Mouse (Mus musculus) embryo, embryonic 11 days (tissue): ENCODE results near the gene 4933427I04Rik.

Source experiments
- DNase-seq: peaks from one replicate; pipeline ENCODE4 v3.0.0-alpha.2; 2015

4933427I04Rik gene

DNA sequence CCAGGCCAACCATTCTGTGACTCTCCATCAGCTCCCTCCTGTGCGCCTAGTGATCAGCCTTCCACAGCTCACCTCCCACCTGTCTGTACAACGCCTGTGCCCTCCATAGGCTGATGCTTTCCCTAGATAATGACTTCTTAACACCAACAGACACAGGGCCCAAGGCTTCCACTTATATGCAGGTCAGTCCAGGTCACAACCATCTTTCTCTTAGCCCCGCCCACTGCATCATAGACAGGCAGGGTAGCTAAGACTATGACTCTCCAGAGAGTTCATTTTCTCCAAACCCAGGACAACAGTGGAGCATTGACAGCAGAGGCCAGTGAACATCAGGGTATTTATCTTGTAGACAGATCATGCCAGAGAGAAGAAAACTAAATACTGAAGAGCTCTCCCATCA lies at the start of gene 4933427I04Rik:
4933427I04Rik (plus strand) TSS at position 301 of the 400 bp plus-strand sequence.
- no peak for DNase-seq

DNA sequence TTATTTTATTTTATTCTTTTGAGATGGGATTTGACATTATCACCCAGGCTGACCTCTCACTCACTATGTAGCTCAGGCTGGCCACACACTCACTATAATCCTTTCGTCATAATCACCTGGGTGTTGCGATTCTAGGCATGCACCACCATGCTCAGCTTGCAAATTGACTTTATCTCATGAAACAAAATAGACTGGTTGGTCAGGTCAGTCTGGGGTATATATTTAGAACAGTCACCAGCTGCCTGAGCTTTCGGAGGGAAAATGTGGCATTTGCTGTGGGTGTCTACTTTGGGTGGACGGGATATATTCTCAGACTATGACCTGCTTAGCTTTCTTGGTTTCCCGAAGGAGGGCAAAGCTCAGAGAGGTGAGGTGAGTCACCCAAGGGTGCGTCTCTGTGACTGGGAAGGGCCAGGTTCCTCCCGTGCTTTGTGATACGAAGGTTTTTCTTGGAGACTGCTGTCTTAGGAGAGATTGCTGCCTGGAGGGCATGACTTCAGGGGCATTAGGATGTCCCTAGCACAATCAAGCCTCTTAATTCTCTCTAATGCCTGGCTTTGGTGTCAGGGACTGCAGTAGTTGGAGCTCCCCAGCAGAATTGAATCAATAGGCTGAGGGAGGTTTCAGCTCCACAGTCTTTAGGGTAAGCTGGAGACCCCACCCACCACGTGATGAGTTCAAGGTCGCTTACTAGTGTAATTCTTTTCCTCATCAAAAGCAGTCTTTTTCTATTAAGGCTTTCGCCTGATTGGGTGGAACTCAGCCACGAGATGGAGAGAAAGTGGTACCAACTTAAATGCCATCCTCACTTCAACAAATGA lies 48.8 kb upstream of the 4933427I04Rik start:
- DNase-seq: no peak

DNA sequence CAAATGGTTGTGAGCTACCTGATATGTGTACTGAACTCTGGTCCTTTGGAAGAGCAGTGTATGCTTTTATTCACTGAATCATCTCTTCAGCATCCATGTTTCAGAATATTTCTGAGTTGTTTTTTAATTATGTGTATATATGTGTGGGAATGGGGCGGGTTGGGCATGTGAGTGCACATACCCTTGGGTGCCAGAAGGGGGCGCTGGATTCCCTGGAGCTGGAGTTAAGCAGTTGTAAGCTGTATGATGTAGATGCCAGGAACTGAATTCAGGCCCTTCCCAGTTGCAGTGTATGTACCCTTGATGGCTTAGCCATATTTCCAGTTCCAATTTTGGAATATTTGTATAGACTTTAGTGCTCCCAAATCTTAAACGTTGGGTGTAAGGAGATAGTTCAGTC lies 47.0 kb upstream of the 4933427I04Rik start:
- no peak for DNase-seq

DNA sequence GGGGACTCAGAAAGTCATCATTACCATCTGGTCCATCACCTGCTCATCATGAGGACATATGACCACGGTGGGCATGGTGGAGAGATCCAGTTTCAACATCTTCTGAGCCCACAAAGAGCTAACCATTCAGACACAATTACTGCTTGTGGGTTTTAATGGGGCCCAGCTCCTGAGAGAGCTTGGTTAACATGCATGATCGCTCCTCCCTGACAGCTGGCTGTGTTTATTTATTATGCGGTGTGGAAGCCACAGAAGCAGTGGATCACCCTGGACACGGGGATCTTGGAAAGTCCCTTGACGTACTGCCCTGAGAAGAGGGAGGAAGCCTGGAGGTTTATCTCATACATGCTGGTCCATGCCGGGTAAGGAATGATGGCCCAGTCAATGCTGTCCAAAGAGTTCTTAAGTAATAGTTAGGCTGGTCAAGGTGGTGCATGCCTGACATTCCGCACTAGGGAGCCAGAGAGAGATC lies 45.4 kb upstream of the 4933427I04Rik start:
- DNase-seq: no peak

DNA sequence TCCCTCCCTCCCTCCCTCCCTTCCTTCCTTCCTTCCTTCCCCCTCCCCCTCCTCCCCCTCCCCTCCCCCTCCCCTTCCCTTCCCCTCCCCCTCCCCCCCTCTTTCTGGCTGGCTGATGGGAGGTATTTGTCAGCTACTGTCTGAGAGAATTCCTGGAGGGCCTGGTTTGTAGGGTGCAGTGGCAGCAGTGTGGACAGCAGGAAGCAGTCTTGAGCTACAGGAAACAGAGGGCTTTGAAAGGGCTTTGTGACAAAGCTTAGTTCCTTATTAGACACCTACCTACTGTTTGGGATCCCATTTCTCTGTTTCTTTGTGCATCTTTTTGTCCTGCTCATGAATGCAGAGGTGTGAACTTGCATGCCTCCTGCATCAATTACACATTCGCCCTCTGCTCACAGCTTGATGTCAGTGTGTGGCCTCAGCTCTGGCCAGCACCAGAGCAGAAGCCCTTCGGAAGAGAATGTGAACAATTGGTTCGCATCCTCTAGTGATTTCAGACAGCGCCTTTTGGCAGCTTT lies 40.3 kb upstream of the 4933427I04Rik start:
- peak; percentile 47 for DNase-seq

DNA sequence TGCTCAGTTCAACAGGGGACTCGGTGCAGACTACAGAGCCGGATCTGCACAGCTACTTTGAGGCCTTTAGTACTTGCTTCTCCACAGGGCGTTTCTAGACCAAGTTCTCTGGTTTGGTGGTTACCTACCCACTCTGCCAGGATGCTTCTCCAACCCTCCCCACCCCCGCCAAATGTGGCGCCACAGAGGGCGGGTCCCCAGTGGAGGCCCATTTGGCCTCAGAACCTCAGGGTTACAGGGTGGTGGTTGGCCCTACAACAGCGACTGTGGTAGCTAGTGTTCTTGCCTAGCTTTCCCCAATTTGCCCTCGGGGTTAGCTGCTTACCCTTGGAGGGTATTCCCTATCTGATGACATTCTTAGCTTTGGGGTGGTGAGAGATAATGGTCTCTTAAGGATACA lies 17.4 kb upstream of the 4933427I04Rik start:
- no peak for DNase-seq

DNA sequence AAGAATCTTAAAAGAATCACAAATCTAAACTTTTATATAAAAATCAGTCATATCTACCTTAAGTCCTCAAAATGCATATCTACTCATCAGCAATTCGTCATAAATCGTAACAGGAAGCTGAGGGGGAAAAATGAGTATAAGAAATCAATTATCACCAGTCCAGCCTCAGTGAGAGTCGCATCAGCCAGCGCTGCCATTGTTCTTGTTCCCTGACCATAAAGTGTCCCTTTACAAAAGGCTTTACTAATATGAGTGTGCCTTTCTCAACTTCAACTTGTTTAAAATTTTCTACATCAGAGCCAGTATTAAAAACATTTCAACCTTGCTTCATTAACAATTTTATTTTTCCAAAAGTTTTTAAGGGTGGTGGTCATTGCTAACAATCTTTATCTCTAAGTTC lies 2.6 kb upstream of the 4933427I04Rik start:
- no peak for DNase-seq

DNA sequence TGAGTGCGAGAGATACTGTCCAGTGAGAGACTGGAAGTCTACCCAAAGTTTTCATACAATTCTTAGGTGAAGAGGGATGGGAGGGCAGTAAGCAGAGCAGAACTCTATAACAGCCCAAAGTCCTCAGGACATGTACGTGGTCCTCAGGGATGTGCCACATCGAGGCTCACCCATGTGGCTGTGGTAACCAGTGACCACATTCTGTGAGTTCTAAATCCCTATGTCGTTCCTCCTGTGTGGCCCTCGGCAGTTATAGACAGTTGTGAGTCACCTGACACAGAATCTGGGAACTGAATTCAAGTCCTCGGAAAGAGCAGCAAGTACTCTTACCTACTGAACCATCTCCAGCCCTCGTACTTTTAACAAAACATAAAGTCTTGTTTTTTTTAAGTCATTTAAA lies 1.4 kb upstream of the 4933427I04Rik start:
- no peak for DNase-seq

DNA sequence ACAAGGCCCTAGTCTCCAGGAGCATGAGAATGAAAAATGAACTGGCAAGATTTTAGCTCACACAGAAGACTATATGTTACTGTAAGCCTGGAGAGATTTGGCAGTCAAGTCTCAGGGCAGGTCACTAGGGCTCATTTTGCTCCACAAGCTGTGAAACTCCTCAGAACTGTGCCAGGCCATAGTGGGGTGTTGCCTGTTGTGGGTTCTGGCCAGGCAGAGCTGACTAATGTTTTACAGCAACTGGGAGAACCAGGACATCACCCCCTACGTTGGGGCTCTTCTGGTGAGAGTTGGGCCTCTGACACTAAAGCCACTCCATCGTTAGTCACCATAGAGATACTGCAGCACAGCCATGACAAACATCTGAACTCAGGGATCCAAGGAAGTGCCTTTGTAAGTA lies 324 bp downstream of the 4933427I04Rik start:
- DNase-seq: no peak

DNA sequence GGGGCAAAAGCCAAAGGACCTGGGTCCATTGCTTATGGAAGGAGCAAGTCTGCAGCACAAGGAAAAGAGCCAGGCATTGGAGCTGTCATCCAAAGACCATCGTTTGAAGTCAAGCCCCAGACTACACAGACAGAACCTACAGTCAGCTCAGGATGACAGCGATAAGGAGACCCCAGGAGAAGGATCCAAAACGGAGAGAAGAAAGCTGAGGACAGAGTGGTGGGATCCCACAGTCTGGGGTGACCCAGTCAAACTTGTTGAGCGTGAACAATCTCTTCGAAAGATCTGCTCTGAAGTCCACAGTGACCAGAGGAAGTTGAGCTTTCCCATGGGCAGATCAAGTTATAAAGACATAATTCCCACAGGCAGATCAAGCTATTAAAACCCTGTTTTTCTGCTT lies 1.1 kb downstream of the 4933427I04Rik start:
- no peak for DNase-seq

DNA sequence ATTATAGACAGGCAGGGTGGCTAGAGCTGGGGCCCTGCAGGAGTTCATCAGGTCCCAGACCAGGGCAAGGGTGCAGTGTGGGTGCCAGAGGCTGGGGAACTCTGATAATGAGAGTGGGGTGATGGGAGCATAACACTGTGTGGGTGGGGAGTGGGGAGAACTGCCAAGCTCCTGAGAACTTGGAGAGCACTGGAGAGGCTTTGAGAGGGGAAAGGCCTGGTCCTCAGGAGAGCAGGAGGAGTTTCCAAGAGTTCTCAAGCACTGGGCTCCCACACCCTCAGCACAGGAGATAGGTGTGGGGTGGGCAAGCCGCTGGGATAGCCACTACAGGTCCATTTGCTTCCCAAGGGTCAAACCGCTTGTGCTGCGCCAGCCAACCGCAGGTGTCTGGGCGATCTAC lies 34.2 kb downstream of the 4933427I04Rik start:
- no peak for DNase-seq

DNA sequence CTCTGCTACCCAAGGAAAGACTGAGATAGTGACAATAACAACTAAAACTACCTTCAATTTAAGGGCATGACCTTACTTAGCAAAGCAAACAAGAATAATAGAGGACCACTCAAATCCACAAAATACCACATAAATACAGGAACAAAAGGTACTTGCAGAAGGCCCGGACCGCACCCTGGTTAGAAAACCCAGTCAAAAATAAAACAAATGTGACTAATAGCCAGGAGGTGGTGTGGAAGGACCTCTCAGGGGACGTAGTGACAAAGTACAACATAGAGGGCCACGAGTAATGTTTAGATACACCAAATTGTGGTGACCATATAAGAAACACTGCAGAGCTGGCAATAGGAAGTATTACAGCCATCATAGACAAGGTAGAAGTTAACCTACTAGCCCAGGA lies 34.8 kb downstream of the 4933427I04Rik start:
- DNase-seq: no peak

DNA sequence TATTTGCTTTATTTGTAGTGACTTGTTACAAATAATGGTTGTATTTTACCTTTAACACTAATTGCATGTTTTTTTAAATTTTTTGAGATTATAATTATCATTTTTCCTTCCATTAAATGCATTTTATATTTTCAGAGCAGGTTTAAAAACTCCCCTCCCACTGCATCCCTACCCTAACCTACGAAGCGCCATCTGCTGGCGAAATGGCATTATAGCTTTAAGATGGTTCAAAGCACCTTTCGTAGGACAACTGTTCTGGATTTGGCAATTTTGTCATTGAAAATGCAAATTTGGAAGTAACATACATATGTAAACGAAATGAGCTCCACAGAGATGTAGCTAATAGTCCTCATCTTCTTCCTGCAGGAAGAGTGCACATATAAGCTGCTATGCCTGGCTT lies 39.2 kb downstream of the 4933427I04Rik start:
- DNase-seq: peak; percentile 74

DNA sequence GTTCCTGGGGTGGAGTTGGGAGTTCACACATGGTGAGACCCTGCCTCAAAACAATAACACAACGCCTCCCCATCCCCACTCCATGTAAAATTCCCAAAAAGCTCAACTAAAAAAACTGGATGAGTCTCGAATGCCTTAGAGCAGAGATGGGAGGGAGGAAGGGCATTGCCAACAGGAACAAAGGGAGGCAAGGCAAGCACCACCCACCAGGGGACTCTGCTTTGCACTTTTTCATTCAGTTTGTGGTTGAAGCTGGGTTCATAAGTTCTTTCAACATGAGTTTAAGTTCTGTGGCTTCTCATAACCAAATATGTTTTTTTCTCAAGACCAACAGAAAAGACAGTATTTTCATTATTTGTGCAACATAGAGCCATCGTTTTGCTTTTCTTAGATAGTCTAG lies 44.0 kb downstream of the 4933427I04Rik start:
- no peak for DNase-seq

DNA sequence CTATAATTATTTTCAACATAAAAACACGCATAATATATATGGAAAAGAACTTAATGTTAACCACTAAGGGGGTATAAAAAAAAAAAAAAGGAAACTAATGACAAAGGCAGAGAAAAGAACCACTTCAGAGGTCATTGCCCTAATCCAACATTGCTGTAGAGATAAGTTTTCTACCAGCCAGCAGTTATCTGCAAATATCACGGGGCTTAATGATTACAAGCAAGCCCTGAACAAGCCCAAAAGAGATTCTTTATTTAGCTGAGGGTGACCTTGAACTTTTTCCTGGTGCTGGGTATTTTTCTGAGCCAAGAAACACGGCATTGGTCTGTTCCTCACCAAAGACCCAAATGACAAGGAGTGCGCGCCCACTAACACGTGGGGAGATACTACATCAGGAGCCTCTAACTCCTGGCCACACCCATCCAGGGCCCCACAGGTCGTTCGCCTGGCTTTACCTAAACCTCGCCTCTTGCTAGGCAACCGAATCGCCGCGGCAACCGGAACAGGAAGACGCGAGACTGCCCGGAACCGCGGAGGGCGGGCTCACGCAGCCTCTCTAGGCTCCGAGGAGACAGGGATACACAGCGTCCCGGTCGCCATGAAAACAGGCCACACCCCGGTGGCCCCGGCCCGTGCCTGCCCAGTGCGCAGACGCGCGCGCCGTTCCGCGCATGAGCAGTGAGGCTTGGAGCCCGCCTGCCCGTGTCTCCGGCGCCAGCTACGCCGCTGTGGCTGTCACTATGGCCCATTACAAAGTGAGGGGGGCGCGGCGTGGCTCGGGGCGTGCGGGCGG lies 45.0 kb downstream of the 4933427I04Rik start, which contains the start of gene Mycbp:
Mycbp (plus strand) TSS at position 500 of the 793 bp plus-strand sequence.
- DNase-seq: peak; percentile 98

DNA sequence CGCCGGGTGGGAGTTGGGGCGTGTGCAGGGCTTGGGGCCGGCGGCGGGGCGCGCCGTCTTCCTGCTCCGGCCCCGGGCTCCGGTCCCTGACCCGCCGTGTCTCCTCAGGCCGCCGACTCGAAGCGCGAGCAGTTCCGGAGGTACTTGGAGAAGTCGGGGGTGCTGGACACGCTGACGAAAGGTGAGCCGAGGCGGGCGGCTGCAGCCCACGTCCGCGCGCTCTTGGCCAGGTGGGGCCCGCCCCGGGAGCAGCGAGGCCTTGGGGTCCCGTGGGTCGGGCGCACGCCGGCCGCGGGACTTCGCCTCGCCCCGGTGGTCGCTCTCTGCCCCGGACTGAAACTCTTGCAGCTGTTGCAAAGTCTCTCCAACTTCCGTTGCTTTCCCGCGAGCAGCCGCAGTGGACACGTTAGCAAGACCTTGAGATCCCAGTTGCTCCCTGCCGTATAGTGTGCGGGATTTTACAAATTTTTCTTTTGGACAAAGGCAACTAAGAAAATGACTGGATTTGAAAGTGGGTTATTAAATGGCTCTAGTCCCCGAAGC lies 45.7 kb downstream of the 4933427I04Rik start:
- peak; percentile 60 for DNase-seq

DNA sequence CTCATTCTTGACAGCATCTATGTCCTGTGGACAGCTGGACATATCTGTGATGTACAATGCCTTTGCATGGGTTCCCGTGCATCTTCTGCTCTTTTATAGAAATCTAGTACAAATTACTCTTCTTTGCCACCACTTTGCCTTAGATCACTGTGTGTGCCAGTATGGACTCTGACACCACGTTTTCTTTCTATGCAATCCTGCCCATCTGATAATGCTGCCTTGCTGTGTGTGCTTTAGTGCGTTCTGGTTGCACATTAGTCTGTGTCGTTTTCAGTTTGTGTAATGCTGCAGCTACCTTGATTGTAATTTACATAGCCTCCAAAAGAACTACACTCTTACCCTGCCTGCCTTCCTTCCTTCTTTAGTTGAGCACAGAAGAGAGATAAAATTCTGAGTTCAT lies 52.0 kb downstream of the 4933427I04Rik start:
- no peak for DNase-seq

DNA sequence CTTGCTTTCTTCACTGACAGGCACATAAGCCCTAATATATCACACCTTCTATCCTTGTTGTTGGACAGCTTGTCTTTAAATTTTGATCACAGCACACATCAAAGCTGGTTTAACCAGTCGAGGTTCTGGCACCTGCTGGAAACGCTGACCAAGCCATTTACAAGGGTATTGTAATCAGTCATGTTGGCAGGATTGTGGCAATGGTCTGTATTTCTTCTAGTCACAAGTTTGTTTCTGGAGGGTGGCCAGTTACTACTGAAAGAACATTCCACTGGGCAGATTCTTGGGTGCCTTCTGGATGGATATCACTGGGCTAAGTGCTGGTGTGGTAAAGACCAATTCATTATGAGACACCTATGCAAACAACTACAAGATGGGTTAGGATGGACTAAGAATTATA lies 53.0 kb downstream of the 4933427I04Rik start:
- DNase-seq: no peak
